Mouse (Mus musculus) limb, embryonic 11.5 days (tissue): ENCODE data around the gene Polr3gl. TPM values are rescaled to one million over a fixed set of nuclear protein-coding genes. Genes with fewer than 3 reads are reported as not detected.
A peak's percentile ranks its signal among the peaks of the same experiment; 100 is the strongest.
"Not testable (repeated sequence)": the region's sequence is repeated elsewhere in the genome, so short reads cannot be mapped to it uniquely, and the experiment has no call there.

Source experiments
- ATAC-seq: fragments of 200-750 bp; cut with Nextera tagmentation; 2 replicates; pipeline ENCODE4 v1.8.0; 2017; ENCODE audit warnings: low read depth; ENCODE audit not compliant: insufficient number of reproducible peaks, low FRiP score, low TSS enrichment
- DNase-seq: peaks from one replicate; pipeline ENCODE4 v3.0.0-alpha.2; 2015; ENCODE audit warnings: low spot score
- H3K27ac ChIP-seq: fragments of 300-500 bp; sonication (generic); replicated peaks from 2 replicates; pipeline ENCODE4 v1.5.1; 2014; ENCODE audit warnings: low read depth, mild to moderate bottlenecking, low read length
- H3K27me3 ChIP-seq: fragments of 300-500 bp; sonication (generic); 2 replicates; pipeline ENCODE4 v1.6.1; 2014; ENCODE audit warnings: mild to moderate bottlenecking, low read length, mixed read lengths; ENCODE audit not compliant: control insufficient read depth, insufficient read depth
- H3K36me3 ChIP-seq: fragments of 300-500 bp; sonication (generic); 2 replicates; pipeline ENCODE4 v1.6.1; 2014; ENCODE audit warnings: mild to moderate bottlenecking, low read length, moderate library complexity, mixed read lengths; ENCODE audit not compliant: control insufficient read depth, insufficient read depth
- H3K4me1 ChIP-seq: fragments of 300-500 bp; sonication (generic); 2 replicates; pipeline ENCODE4 v1.6.1; 2014; ENCODE audit warnings: low read length, mixed read lengths; ENCODE audit not compliant: control insufficient read depth, insufficient read depth
- H3K4me2 ChIP-seq: fragments of 300-500 bp; sonication (generic); 2 replicates; pipeline ENCODE4 v1.6.1; 2014; ENCODE audit warnings: low read depth, mild to moderate bottlenecking, moderate library complexity; ENCODE audit not compliant: severe bottlenecking
- H3K4me3 ChIP-seq: fragments of 300-500 bp; sonication (generic); 2 replicates; pipeline ENCODE4 v1.5.1; 2014; ENCODE audit warnings: low read depth, low read length
- H3K9ac ChIP-seq: fragments of 300-500 bp; sonication (generic); 2 replicates; pipeline ENCODE4 v1.6.1; 2014; ENCODE audit warnings: mild to moderate bottlenecking, low read length
- H3K9me3 ChIP-seq: fragments of 300-500 bp; sonication (generic); 2 replicates; pipeline ENCODE4 v1.6.1; 2016; ENCODE audit warnings: low read length; ENCODE audit not compliant: control insufficient read depth
- WGBS: fragments of 180-500 bp; shearing (Covaris S2); extraction: QIAGEN DNeasy Blood & Tissue Kit; methylation state at CpG from one replicate; pipeline ENCODE4 v1.1.7; 2014; 5-methylcytosine and 5-hydroxymethylcytosine counted together
- polyA plus RNA-seq: library from polyadenylated mRNA; unstranded; fragments of >200 nt; fragmentation: Nextera tagmentation; extraction: Ambion mirVana; gene quantifications from 2 replicates; pipeline ENCODE4 v1.2.1, GENCODE M21; 2014

Gene Polr3gl
- polyA plus RNA-seq, 1 experiment from 2014 or later, result 18.8 TPM

- H3K36me3 ChIP-seq, result peaks cover 7% of the 10 kb centered on the region; the same call in 1 of the 2 replicates
- H3K4me2 ChIP-seq, result peak within 1 kb of the TSS; percentile 62
- peaks cover 8% of the 10 kb centered on the region; the same call in 1 of the 2 replicates for H3K4me1 ChIP-seq
- ATAC-seq (peak; percentile 91), DNase-seq (peak; percentile 98)
- no peaks in the 10 kb centered on the region for H3K27me3 ChIP-seq
- 1% methylated on average over 48 of the region's 48 CpGs for WGBS
- H3K9me3 ChIP-seq, result peaks cover 2% of the 10 kb centered on the region; the same call in 1 of the 2 replicates
- H3K9ac ChIP-seq, result peak within 1 kb of the TSS; percentile 77
- H3K4me3 ChIP-seq, result peak within 1 kb of the TSS; percentile 74
- H3K27ac ChIP-seq, result no peak within 1 kb of the TSS
These were observed 36.0 kb upstream of the Polr3gl start, which contains the start of gene Rbm8a for GRCm38 (mm10) chr3:96629729-96630600. Gene Rbm8a, plus strand, starts transcription at chr3:96629933.

- no peak overlapping the region for H3K4me2 ChIP-seq
- DNase-seq (no peak), ATAC-seq (no peak)
- H3K9ac ChIP-seq, result no peak overlapping the region
- no peak overlapping the region for H3K27ac ChIP-seq
- WGBS, result 89% methylated on average over 4 of the region's 4 CpGs
- H3K9me3 ChIP-seq, result no peaks in the 10 kb centered on the region
- peaks cover 13% of the 10 kb centered on the region for H3K36me3 ChIP-seq
- no peak overlapping the region for H3K4me3 ChIP-seq
- no peaks in the 10 kb centered on the region for H3K4me1 ChIP-seq
- no peaks in the 10 kb centered on the region for H3K27me3 ChIP-seq
These were observed 29.2 kb upstream of the Polr3gl start for GRCm38 (mm10) chr3:96623201-96623600.

DNA sequence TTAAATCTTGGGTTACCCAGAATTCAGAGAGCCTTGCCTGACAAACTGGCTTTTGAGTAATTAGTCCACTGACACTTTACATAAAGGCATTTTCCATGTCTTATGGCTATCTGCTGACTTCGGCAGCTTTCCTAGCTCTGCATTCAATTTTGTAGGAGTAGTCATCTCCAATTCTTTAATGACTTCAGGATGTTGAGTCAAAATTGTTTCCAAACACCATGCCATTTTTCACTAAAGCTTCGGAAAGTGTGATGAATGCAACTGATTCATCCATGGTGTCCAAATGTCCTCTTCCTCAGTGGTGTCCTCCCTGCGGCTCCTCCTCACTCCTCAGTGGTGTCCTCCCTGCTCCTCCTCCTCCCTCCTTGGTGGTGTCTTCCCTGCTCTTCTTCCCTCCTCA lies 24.0 kb upstream of the Polr3gl start:
- Histone ChIP-seq H3K4me3 (no peak overlapping the region), H3K4me1 (no peaks in the 10 kb centered on the region), H3K27me3 (no peaks in the 10 kb centered on the region), H3K9ac (no peak overlapping the region), H3K9me3 (no peaks in the 10 kb centered on the region), H3K4me2 (no peak overlapping the region), H3K36me3 (peaks cover 12% of the 10 kb centered on the region; the same call in 1 of the 2 replicates), H3K27ac (no peak overlapping the region)
- DNase-seq (no peak), ATAC-seq (no peak)
- WGBS, result 90% methylated on average over 3 of the region's 3 CpGs

- Histone ChIP-seq H3K9ac (no peak overlapping the region), H3K4me3 (no peak overlapping the region), H3K4me2 (no peak overlapping the region), H3K27ac (no peak overlapping the region), H3K27me3 (no peaks in the 10 kb centered on the region), H3K9me3 (no peaks in the 10 kb centered on the region; the same call in 1 of the 2 replicates), H3K4me1 (peaks cover 8% of the 10 kb centered on the region; the same call in 1 of the 2 replicates), H3K36me3 (no peaks in the 10 kb centered on the region)
- 88% methylated on average over 4 of the region's 4 CpGs for WGBS
- no peak for DNase-seq
- no peak for ATAC-seq
These were observed 12.6 kb upstream of the Polr3gl start for GRCm38 (mm10) chr3:96606618-96607017.

DNA sequence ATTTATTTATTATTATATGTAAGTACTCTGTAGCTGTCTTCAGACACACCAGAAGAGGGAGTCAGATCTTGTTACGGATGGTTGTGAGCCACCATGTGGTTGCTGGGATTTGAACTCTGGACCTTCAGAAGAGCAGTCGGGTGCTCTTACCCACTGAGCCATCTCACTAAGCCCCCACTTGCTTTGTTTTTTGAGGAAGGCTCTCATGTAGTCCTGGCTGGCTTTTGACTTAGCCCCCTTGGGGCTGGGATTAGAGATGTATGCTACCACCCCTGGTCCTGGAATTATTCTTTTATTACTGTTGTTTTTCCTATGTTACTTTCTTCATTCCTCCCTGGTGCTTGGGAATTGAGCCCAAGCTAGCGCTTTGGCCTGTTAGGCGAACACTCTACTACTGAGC lies 12.0 kb upstream of the Polr3gl start:
- H3K27me3 ChIP-seq, ATAC-seq, H3K4me1 ChIP-seq, H3K27ac ChIP-seq, H3K4me3 ChIP-seq, DNase-seq, H3K9me3 ChIP-seq, H3K36me3 ChIP-seq, H3K4me2 ChIP-seq, H3K9ac ChIP-seq: not testable (repeated sequence)
- WGBS, result 89% methylated on average over 3 of the region's 4 CpGs

GRCm38 (mm10) chr3:96603311-96603710 lies 9.3 kb upstream of the Polr3gl start:
- no peaks in the 10 kb centered on the region for H3K9me3 ChIP-seq
- H3K27me3 ChIP-seq, result no peaks in the 10 kb centered on the region
- H3K36me3 ChIP-seq, result no peaks in the 10 kb centered on the region
- no peak for ATAC-seq
- whole genome bisulfite sequencing, result 67% methylated on average over 5 of the region's 5 CpGs
- peaks cover 14% of the 10 kb centered on the region; the same call in 1 of the 2 replicates for H3K4me1 ChIP-seq
- H3K4me3 ChIP-seq, result no peak overlapping the region
- no peak overlapping the region for H3K27ac ChIP-seq
- no peak for DNase-seq
- 0 out of 2 replicates have a peak overlapping the region, but pooled peaks have one; percentile 23 for H3K9ac ChIP-seq
- no peak overlapping the region for H3K4me2 ChIP-seq

DNA sequence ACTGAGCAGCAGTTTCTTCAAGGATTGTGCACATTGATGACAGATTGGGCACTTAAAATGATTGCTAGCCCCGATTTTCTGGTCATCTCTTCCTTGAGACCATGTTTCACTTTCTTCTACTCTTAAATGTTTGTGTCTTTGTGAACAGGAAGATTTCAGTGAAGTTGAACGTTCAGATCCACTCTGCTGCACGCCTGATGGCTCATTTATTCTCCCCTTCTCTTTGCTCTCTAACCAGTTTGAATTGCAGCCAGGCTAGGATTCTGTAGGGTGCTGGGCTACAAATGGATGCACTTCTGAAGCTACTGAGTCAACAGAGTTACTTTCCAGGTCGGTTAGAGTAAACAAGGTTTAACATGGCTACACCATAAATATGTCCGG lies 8.7 kb upstream of the Polr3gl start:
- DNase-seq (no peak), ATAC-seq (no peak)
- H3K4me1 ChIP-seq, result peaks cover 14% of the 10 kb centered on the region; the same call in 1 of the 2 replicates
- WGBS, result 48% methylated on average over 5 of the region's 5 CpGs
- H3K27me3 ChIP-seq, result no peaks in the 10 kb centered on the region
- peak overlapping the region; percentile 73 for H3K4me2 ChIP-seq
- H3K4me3 ChIP-seq, result no peak overlapping the region; the same call in 1 of the 2 replicates
- H3K9ac ChIP-seq, result peak overlapping the region; percentile 83
- H3K9me3 ChIP-seq, result no peaks in the 10 kb centered on the region
- no peaks in the 10 kb centered on the region for H3K36me3 ChIP-seq
- H3K27ac ChIP-seq, result no peak overlapping the region; the same call in 1 of the 2 replicates

DNA sequence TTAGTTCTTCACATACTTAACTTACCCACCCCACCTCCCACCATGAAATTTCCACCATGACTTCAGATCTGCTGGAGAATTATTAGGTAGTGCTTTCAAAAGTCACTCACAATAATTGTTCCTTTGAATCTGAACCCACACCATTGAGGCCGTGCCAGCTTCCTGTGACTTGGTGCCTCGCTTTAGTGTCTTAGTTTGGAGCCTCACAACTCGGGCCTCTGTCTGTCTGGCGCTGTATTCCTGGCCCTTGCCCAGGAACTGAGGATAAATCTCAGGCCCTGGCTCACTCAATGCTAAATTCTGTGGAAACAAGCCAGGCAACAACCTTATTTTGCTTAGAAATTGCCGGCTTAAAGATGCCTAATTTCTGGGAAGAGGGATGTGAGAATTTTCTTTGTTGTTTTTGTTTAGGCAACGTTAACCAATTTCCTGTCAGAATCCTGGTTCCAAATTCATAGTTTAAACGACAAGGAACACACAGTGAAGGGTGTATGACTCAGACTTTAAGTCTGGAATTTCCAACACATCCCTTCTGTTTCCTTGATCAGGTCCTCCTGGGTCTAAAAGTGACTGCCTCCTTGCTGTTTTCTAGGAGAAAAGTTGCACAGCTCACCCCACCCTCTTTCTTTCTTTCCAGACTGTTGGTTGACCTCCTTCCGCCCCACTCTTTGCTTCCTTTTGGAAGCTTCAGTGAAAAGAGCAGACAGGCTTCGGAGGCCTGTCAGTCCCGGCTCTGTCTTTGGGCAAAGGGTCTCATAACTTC lies 8.1 kb upstream of the Polr3gl start:
- no peak for DNase-seq
- peak overlapping the region; percentile 73 for H3K4me2 ChIP-seq
- peak overlapping the region; percentile 75 for H3K4me3 ChIP-seq
- 43% methylated on average over 10 of the region's 10 CpGs for WGBS
- no peaks in the 10 kb centered on the region for H3K36me3 ChIP-seq
- no peak for ATAC-seq
- H3K9me3 ChIP-seq, result no peaks in the 10 kb centered on the region
- H3K27me3 ChIP-seq, result no peaks in the 10 kb centered on the region
- no peak overlapping the region; the same call in 1 of the 2 replicates for H3K27ac ChIP-seq
- H3K9ac ChIP-seq, result peak overlapping the region; percentile 83
- H3K4me1 ChIP-seq, result peaks cover 15% of the 10 kb centered on the region; the same call in 1 of the 2 replicates
